Mouse (Mus musculus) CH12.LX (cell line): ENCODE data around the gene Sorcs3. TPM values are rescaled to one million over a fixed set of nuclear protein-coding genes. Genes with fewer than 3 reads are reported as not detected.

Source experiments
- DNase-seq: peaks from one replicate; pipeline ENCODE4 v3.0.0-alpha.2; 2013; ENCODE audit errors: extremely low read depth
- H3K27ac ChIP-seq: 2 replicates; pipeline ENCODE4 v1.5.1; 2012; ENCODE audit warnings: low read depth, mild to moderate bottlenecking, control low read depth, moderate library complexity; ENCODE audit not compliant: insufficient read depth
- H3K27me3 ChIP-seq: replicated peaks from 2 replicates; pipeline ENCODE3; 2012; ENCODE audit warnings: inconsistent platforms
- H3K36me3 ChIP-seq, 2 experiments: replicated peaks in 1 of 2; 2 replicates each; pipeline versions ENCODE3 to v1.6.1; 2012; ENCODE audit warnings: inconsistent platforms in 1 of 2, low read length in 1 of 2, mild to moderate bottlenecking in 1 of 2, mixed read lengths in 1 of 2, moderate library complexity in 1 of 2; ENCODE audit not compliant: control insufficient read depth in 1 of 2, insufficient read depth in 1 of 2
- H3K4me1 ChIP-seq, 2 experiments: 2 replicates each; pipeline ENCODE4 v1.6.1; 2012; ENCODE audit warnings: inconsistent platforms in 1 of 2, moderate library complexity in 1 of 2; ENCODE audit not compliant: insufficient read depth in 2 of 2, control insufficient read depth in 1 of 2
- H3K4me2 ChIP-seq: 2 replicates; pipeline ENCODE4 v1.6.1; 2012; ENCODE audit warnings: low read depth, mild to moderate bottlenecking, control low read depth; ENCODE audit not compliant: poor library complexity, insufficient read depth, severe bottlenecking
- H3K4me3 ChIP-seq, 3 experiments: fragments of 150-350 bp in 1 of 3; sonication (generic) in 1 of 3; replicated peaks in 1 of 3; 2 replicates each; pipeline versions ENCODE3 to v1.5.1; 2011 to 2012; ENCODE audit warnings: low read depth in 2 of 3, low read length in 2 of 3, mild to moderate bottlenecking in 2 of 3, moderate library complexity in 2 of 3, control low read depth in 1 of 3, improper control_type of control experiment in 1 of 3, inconsistent platforms in 1 of 3, mixed read lengths in 1 of 3; ENCODE audit not compliant: poor library complexity in 1 of 3
- H3K79me2 ChIP-seq: replicated peaks from 2 replicates; pipeline ENCODE4 v1.6.1; 2012; ENCODE audit warnings: mild to moderate bottlenecking, moderate library complexity; ENCODE audit not compliant: control insufficient read depth, poor library complexity, insufficient read depth, severe bottlenecking; ENCODE audit errors: extremely low read depth
- H3K9ac ChIP-seq: 2 replicates; pipeline ENCODE4 v1.6.1; 2012; ENCODE audit warnings: low read depth, mild to moderate bottlenecking, control low read depth, moderate library complexity; ENCODE audit not compliant: insufficient read depth
- H3K9me3 ChIP-seq: replicated peaks from 2 replicates; pipeline ENCODE3; 2012; ENCODE audit warnings: low read length, inconsistent platforms, mixed read lengths
- BHLHE40 ChIP-seq: IDR thresholded peaks from 2 replicates; pipeline ENCODE4 v1.6.1; 2011; ENCODE audit warnings: mild to moderate bottlenecking, low read depth, low read length, improper control_type of control experiment
- CTCF ChIP-seq, 2 experiments: IDR thresholded peaks in 1 of 2; conservative IDR thresholded peaks in 1 of 2; 2 replicates each; pipeline ENCODE4 v1.5.1; 2011 to 2012; ENCODE audit warnings: low read depth in 2 of 2, low read length in 2 of 2, improper control_type of control experiment in 1 of 2, inconsistent platforms in 1 of 2, mild to moderate bottlenecking in 1 of 2, moderate library complexity in 1 of 2
- ETS1 ChIP-seq: conservative IDR thresholded peaks from 2 replicates; pipeline ENCODE4 v1.6.1; 2012; ENCODE audit warnings: low read depth, mild to moderate bottlenecking, inconsistent platforms, low read length, improper control_type of control experiment, moderate library complexity
- HCFC1 ChIP-seq: IDR thresholded peaks from 2 replicates; pipeline ENCODE4 v1.6.1; 2012; ENCODE audit warnings: low read depth, mild to moderate bottlenecking, inconsistent platforms, low read length, improper control_type of control experiment
- JUN ChIP-seq: IDR thresholded peaks from 2 replicates; pipeline ENCODE4 v1.6.1; 2011; ENCODE audit warnings: low read depth, mild to moderate bottlenecking, low read length, improper control_type of control experiment, moderate library complexity; ENCODE audit not compliant: insufficient read depth
- MAFK ChIP-seq: IDR thresholded peaks from 2 replicates; pipeline ENCODE4 v1.6.1; 2011; ENCODE audit warnings: low read length, improper control_type of control experiment; ENCODE audit not compliant: insufficient replicate concordance
- MXI1 ChIP-seq: IDR thresholded peaks from 2 replicates; pipeline ENCODE4 v1.6.1; 2011; ENCODE audit warnings: mild to moderate bottlenecking, low read depth, low read length, improper control_type of control experiment
- MYC ChIP-seq: IDR thresholded peaks from 2 replicates; pipeline ENCODE4 v1.6.1; 2011; ENCODE audit warnings: low read depth, mild to moderate bottlenecking, improper control_type of control experiment, low read length
- NELFE ChIP-seq: IDR thresholded peaks from 2 replicates; pipeline ENCODE4 v1.6.1; 2011; ENCODE audit warnings: low read depth, low read length, improper control_type of control experiment
- POLR2AphosphoS2 ChIP-seq: IDR thresholded peaks from 2 replicates; pipeline ENCODE4 v1.6.1; 2011; ENCODE audit warnings: low read depth, low read length, improper control_type of control experiment
- RCOR1 ChIP-seq: conservative IDR thresholded peaks from 2 replicates; pipeline ENCODE4 v1.6.1; 2012; ENCODE audit warnings: low read depth, mild to moderate bottlenecking, inconsistent platforms, low read length, improper control_type of control experiment
- ZC3H11A ChIP-seq: IDR thresholded peaks from 2 replicates; pipeline ENCODE4 v1.6.1; 2012; ENCODE audit warnings: low read depth, mild to moderate bottlenecking, inconsistent platforms, low read length, improper control_type of control experiment
- dilution Hi-C: fragments of 300-500 bp; cut with MboI; formaldehyde crosslinking; loops from 2 replicates; pipeline ENCODE4 v1.14.3; 2020; ENCODE audit warnings: low sequenced_read_pairs; ENCODE audit not compliant: extremely low pct_unique_long_range_greater_than_20kb, extremely low pct_ligation_motif_present
- in situ Hi-C: fragments of 300-500 bp; cut with MboI; formaldehyde crosslinking; loops from 3 replicates; pipeline ENCODE4 v1.14.3; 2019; ENCODE audit warnings: low sequenced_read_pairs, low pct_ligation_motif_present, low pct_unique_long_range_greater_than_20kb, mixed read lengths
- polyA plus RNA-seq: library from polyadenylated mRNA; unstranded; fragments of >175 nt; gene quantifications from 2 replicates; pipeline ENCODE4 v1.2.1, GENCODE M21; 2012; ENCODE audit warnings: low read depth; ENCODE audit not compliant: insufficient read length
- total RNA-seq, 2 experiments: library from RNA; depleted of rRNA; stranded (reverse); fragments of 300-350 nt in 1 of 2; fragments of >200 nt in 1 of 2; gene quantifications; 2 replicates each; pipeline ENCODE4 v1.2.3; 2012 to 2014

Sorcs3 gene
- total and polyA plus RNA-seq, 3 experiments = not detected

DNA sequence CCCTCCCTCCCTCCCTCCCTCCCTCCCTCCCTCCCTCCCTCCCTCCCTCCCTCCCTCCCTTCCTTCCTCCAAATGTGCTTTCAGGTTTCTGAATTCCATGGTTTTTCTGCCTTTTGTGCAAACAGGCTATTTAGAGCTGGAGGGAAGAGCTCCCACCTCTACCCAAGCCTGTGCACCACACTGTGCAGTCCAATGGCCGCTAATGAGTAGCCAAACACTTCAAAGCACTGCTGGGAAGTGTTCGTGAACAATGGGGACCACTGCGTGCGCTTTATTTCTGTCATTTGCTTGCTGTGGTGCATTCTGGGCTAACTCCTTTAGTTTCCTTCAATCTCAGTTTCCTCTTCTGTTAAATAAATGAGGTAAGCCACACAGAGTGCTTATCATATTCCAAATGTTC is 528.5 kb downstream of the Sorcs3 start:
- H3K9me3 ChIP-seq = peaks cover 46% of the 10 kb centered on the region
- H3K4me1 ChIP-seq = no peaks in the 10 kb centered on the region
- dilution Hi-C loops = no loop called here
- no peaks in the 10 kb centered on the region for H3K79me2 ChIP-seq
- TF ChIP-seq ZC3H11A (no peak), HCFC1 (no peak), JUN (no peak), POLR2AphosphoS2 (no peak), MYC (no peak)
- TF ChIP-seq, all 38 proteins: peak for 0
- no peak overlapping the region for H3K9ac ChIP-seq
- H3K27ac ChIP-seq = no peak overlapping the region
- in situ Hi-C loops = no loop called here
- H3K36me3 ChIP-seq = no peaks in the 10 kb centered on the region
- DNase-seq = no peak
- no peak overlapping the region for H3K4me3 ChIP-seq
- no peak overlapping the region for H3K4me2 ChIP-seq
- H3K27me3 ChIP-seq = no peaks in the 10 kb centered on the region

DNA sequence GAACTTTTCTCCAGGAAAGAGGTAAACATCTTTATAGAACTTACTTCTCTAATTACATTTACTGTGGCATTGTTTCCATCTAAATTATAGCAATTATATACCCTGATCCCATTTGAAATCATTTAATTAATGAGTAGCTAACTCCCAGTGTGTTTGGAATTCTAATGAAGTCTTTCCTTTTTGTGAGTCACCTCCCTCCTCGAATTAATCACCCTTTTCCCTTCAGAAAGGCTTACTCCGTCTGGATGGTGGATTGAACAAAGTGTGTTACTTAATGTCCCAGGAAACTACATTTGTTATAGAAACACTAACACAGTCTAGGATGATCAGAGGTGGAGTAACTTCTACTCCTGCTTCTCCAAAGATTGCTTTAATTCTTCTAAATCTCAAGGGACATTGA is 531.7 kb downstream of the Sorcs3 start:
- DNase-seq = no peak
- no peak overlapping the region for H3K4me3 ChIP-seq

DNA sequence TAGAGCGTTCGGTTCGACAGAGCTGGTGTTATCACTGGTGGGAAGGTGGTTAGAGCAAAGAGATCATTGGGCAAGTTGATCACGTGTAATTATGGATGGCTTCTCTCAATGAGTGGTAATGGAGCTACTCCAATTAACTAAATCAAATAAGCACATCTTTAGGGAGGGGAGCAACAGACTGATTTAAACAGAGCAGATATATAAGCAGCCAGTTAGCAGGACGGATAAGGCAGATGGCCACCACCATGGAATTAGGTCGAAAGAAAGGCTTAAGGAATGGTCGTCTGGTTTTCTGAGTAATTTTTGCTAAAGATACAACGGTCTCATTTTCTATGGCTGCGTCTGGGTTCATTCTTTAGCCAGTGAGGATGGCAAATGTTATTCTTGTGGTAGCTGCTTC is 549.3 kb downstream of the Sorcs3 start:
- dilution Hi-C loops = no loop called here
- no peaks in the 10 kb centered on the region for H3K79me2 ChIP-seq
- H3K36me3 ChIP-seq = no peaks in the 10 kb centered on the region

More for the DNA sequence above, 531.7 kb downstream of the Sorcs3 start:
- H3K27me3 ChIP-seq = no peaks in the 10 kb centered on the region
- no peaks in the 10 kb centered on the region for H3K36me3 ChIP-seq
- in situ Hi-C loops = no loop called here
- dilution Hi-C loops = no loop called here
- H3K4me2 ChIP-seq = no peak overlapping the region
- no peaks in the 10 kb centered on the region for H3K79me2 ChIP-seq
- no peak overlapping the region for H3K27ac ChIP-seq
- no peak overlapping the region for H3K9ac ChIP-seq
- TF ChIP-seq MAFK (no peak), ETS1 (no peak), RCOR1 (no peak), BHLHE40 (no peak)
- H3K4me1 ChIP-seq = no peaks in the 10 kb centered on the region
- peaks cover 42% of the 10 kb centered on the region for H3K9me3 ChIP-seq

More for the DNA sequence above, 549.3 kb downstream of the Sorcs3 start:
- no peak for DNase-seq
- Histone ChIP-seq H3K4me3 (no peak overlapping the region), H3K9ac (no peak overlapping the region)
- no peak for TF ChIP-seq NELFE
- no peak for TF ChIP-seq JUN
- TF ChIP-seq MAFK = no peak
- no peak for TF ChIP-seq MXI1
- no peak for TF ChIP-seq CTCF (conservative IDR thresholded peaks at IDR 0.05 in 1 of 2, IDR thresholded peaks at IDR 0.05 in 1 of 2; ENCODE audit: low read depth in 2 of 2, low read length in 2 of 2)
- TF ChIP-seq, all 38 proteins: peak for 0
- Histone ChIP-seq H3K27ac (no peak overlapping the region), H3K27me3 (no peaks in the 10 kb centered on the region), H3K4me1 (no peaks in the 10 kb centered on the region), H3K9me3 (peaks cover 59% of the 10 kb centered on the region), H3K4me2 (no peak overlapping the region)
- in situ Hi-C loops = no loop called here
